Mouse (Mus musculus) kidney, embryonic 15.5 days (tissue): ENCODE measurements around the gene Gm21969. TPM values are rescaled to one million over a fixed set of nuclear protein-coding genes. Genes with fewer than 3 reads are reported as not detected.
A peak's percentile ranks its signal among the peaks of the same experiment; 100 is the strongest.

ENCODE experiments used
- ATAC-seq: fragments of 200-750 bp; cut with Nextera tagmentation; replicated peaks from 2 replicates; pipeline ENCODE4 v1.8.0; 2017; ENCODE audit warnings: moderate TSS enrichment; ENCODE audit not compliant: low FRiP score
- H3K27ac ChIP-seq: fragments of 300-500 bp; sonication (generic); 2 replicates; pipeline ENCODE4 v1.5.1; 2015; ENCODE audit warnings: mild to moderate bottlenecking, inconsistent platforms
- H3K27me3 ChIP-seq: fragments of 300-500 bp; sonication (generic); 2 replicates; pipeline ENCODE4 v1.6.1; 2015; ENCODE audit warnings: inconsistent platforms
- H3K36me3 ChIP-seq: fragments of 300-500 bp; sonication (generic); 2 replicates; pipeline ENCODE4 v1.6.1; 2015; ENCODE audit warnings: inconsistent platforms
- H3K4me1 ChIP-seq: fragments of 300-500 bp; sonication (generic); 2 replicates; pipeline ENCODE4 v1.6.1; 2015; ENCODE audit warnings: inconsistent platforms
- H3K4me2 ChIP-seq: fragments of 300-500 bp; sonication (generic); 2 replicates; pipeline ENCODE4 v1.6.1; 2015; ENCODE audit warnings: moderate library complexity, mild to moderate bottlenecking, inconsistent platforms
- H3K4me3 ChIP-seq: fragments of 300-500 bp; sonication (generic); replicated peaks from 2 replicates; pipeline ENCODE4 v1.5.1; 2015; ENCODE audit warnings: mild to moderate bottlenecking, inconsistent platforms
- H3K9ac ChIP-seq: fragments of 300-500 bp; sonication (generic); 2 replicates; pipeline ENCODE4 v1.6.1; 2015; ENCODE audit warnings: mild to moderate bottlenecking, inconsistent platforms
- H3K9me3 ChIP-seq: fragments of 300-500 bp; sonication (generic); replicated peaks from 2 replicates; pipeline ENCODE4 v1.6.1; 2016; ENCODE audit warnings: inconsistent platforms
- WGBS: fragments of 180-500 bp; shearing (Covaris S2); methylation state at CpG from one replicate; pipeline ENCODE4 v1.1.7; 2015; ENCODE audit warnings: mixed read lengths; 5-methylcytosine and 5-hydroxymethylcytosine counted together
- polyA plus RNA-seq: library from polyadenylated mRNA; unstranded; fragments of >200 nt; fragmentation: Nextera tagmentation; extraction: Ambion mirVana; gene quantifications from 2 replicates; pipeline ENCODE4 v1.2.1, GENCODE M21; 2015

Gene Gm21969
- polyA plus RNA-seq, 1 experiment from 2014 or later: not detected

DNA sequence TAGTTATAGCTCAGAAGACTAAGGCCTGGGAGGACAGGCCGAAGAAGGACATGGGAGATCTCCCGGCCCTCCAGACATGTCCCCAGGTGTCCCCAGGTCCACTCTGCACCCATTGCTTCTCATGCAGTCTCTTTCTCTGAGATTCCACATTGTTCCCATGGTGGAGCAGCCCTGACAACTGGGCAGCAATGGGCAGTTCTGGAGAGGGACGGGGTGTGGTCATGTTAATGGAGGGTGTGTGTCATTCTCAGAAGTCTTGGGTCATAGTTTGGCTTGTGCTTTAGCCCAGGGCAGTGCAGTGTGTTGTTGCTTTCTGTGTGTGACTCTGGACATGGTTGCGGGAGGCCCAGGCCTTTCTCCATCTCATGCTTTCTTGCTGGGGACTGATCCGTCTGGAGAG lies 3.7 kb downstream of the Gm21969 start:
- Histone ChIP-seq H3K9ac (no peak overlapping the region), H3K4me1 (peaks cover 23% of the 10 kb centered on the region), H3K36me3 (peaks cover 63% of the 10 kb centered on the region), H3K4me3 (no peak overlapping the region), H3K27me3 (no peaks in the 10 kb centered on the region), H3K27ac (no peak overlapping the region), H3K4me2 (no peak overlapping the region), H3K9me3 (no peaks in the 10 kb centered on the region)
- WGBS: 91% methylated on average over 5 of the region's 5 CpGs
- no peak for ATAC-seq

DNA sequence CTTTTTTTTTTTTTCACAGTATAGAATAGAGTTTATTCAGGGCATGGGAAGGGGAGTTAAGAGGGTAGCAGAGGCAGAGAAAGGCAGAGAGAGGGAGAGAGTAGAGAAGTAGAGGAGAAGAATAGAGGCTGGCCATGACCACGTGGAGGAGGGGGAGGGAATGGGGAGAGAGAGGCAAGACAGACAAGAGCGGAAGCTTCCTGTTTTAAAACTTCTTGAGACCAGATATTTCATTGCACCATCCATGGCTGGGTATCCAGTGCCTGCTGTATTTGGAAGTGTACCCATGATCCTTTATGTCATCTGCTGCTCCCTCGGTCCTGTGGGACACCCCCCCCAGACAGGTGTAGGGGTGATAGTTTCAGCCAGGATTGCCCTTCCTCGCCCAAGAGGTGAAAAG lies 6.0 kb downstream of the Gm21969 start:
- no peak overlapping the region for H3K27ac ChIP-seq
- H3K27me3 ChIP-seq: no peaks in the 10 kb centered on the region
- peaks cover 80% of the 10 kb centered on the region for H3K36me3 ChIP-seq
- H3K4me1 ChIP-seq: peaks cover 7% of the 10 kb centered on the region
- no peaks in the 10 kb centered on the region for H3K9me3 ChIP-seq
- ATAC-seq: no peak
- no peak overlapping the region for H3K4me2 ChIP-seq
- WGBS: 69% methylated on average over 4 of the region's 4 CpGs
- no peak overlapping the region for H3K9ac ChIP-seq
- no peak overlapping the region for H3K4me3 ChIP-seq

DNA sequence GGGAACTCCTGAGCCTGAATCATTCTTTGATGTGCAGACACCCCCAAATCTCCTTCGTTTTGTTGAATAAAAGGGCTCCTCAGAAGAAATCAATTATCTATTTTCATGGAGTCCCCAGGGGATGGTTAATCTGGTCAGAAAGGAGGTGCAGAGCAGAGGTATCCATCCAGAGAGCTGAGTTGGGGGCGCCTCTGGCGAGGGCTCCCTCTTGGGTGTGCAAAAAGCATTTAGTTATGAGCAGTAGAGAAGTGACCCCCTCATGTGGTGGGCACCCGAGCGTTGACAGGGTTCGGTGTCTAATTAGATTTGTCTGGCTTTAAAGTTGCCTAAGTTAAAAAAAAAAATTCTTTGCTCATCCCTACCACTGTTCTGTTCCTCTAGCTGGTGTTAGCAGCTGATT lies 8.0 kb downstream of the Gm21969 start:
- no peak; the same call in 1 of the 2 replicates for ATAC-seq
- H3K9ac ChIP-seq: no peak overlapping the region
- no peak overlapping the region for H3K4me3 ChIP-seq
- H3K9me3 ChIP-seq: no peaks in the 10 kb centered on the region
- WGBS: 60% methylated on average over 6 of the region's 6 CpGs
- H3K4me2 ChIP-seq: no peak overlapping the region
- H3K4me1 ChIP-seq: peaks cover 20% of the 10 kb centered on the region
- peaks cover 77% of the 10 kb centered on the region for H3K36me3 ChIP-seq
- H3K27ac ChIP-seq: peak overlapping the region; percentile 75
- no peaks in the 10 kb centered on the region for H3K27me3 ChIP-seq

DNA sequence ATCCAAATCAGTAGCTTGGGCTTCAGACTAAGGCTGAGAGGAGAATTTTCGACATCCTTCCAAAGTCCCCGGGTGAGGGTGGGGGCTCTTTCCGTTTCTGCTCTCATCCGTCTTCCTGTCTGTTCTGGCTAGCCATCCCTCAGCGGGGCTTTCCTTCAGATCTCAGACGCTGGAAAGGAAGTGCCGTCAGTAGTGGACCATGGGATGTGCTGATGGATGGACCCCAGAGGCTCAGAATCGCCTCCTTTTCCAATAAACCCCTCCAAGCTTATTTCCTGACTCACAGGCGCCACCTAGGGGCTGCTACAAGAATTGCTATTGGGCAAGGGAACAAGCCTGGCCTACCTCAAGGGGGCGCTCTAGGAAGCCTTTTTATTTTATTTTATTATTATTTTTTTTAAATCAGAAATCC lies 8.6 kb downstream of the Gm21969 start:
- Histone ChIP-seq H3K27ac (peak overlapping the region; percentile 75), H3K36me3 (peaks cover 71% of the 10 kb centered on the region), H3K4me2 (peak overlapping the region; percentile 54), H3K4me3 (peak overlapping the region; percentile 11; the same call in 1 of the 2 replicates), H3K9me3 (no peaks in the 10 kb centered on the region), H3K27me3 (no peaks in the 10 kb centered on the region), H3K4me1 (peaks cover 26% of the 10 kb centered on the region), H3K9ac (no peak overlapping the region)
- 2% methylated on average over 10 of the region's 10 CpGs for WGBS
- ATAC-seq: peak; percentile 65

DNA sequence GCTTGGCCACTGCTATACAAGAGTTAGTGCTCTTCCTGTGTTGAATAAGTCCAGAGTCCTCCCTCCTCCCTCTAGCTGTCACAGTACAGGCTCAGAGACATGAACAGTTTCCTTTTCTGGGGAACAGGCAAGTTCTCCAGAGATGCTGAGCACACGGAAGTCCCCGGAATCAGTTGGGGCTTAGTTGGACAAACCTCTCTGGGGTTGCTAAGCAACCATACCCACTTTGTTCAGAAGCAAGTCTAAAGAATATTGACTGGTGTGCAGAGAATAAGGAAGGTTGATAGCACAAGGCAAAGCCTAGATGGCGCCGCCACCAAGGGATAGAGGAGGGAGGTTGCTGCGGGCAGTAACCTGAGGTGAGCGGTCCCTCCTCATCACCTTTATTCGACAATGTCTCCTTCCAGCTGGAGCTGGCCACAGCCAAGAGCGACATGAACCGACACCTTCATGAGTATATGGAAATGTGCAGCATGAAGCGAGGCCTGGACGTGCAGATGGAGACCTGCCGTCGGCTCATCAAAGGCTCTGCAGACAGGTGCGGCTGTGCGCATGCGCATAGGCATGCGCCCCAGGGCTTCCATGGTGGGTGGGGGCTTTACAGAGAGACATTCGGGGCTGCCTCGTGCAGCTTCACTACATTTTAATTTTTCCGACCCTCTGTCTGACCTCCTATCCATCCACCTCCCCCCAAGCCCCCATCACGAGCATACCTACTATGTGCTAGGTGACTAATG lies 11.7 kb downstream of the Gm21969 start:
- WGBS: 93% methylated on average over 21 of the region's 21 CpGs

DNA sequence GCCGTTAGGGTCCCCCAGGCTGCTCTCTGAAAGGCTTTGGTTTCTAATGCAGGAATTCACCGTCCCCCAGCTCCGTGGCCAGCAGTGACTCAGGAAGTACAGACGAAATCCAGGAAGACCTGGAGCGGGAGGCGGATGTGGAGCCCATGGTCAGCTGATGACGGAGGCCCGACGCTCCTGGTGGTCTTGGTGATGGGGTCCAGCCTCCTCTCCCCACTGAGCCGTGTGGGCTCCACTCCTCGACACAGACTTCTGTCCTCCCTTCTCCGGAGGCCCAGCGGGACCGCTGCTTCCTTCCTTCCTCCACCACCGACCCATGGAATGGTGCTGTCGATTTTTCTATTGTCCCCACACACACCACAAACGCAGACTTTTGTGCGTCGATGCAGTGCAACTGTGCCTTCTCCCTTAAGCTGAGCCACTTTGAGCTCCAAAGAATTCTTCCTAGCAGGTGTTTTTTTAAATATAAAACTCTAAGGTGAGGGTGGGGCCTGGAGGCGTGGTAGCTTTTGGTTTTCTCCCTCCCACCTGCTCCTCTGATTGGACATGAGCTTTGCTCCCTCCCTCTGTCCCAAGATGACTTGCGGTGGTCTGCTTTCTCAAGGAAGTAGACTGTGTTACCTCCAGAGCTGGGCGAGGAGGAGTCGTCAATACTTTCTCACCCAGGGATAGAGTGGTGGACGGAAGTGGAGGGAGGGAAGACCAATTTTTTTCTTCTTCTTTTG lies 13.5 kb downstream of the Gm21969 start:
- H3K4me2 ChIP-seq: peak overlapping the region; percentile 67
- peaks cover 38% of the 10 kb centered on the region for H3K36me3 ChIP-seq
- no peaks in the 10 kb centered on the region for H3K9me3 ChIP-seq
- peak overlapping the region; percentile 87 for H3K27ac ChIP-seq
- H3K4me1 ChIP-seq: peaks cover 31% of the 10 kb centered on the region
- H3K9ac ChIP-seq: peak overlapping the region; percentile 51
- ATAC-seq: peak; percentile 83
- 11% methylated on average over 24 of the region's 24 CpGs for WGBS
- no peaks in the 10 kb centered on the region for H3K27me3 ChIP-seq
- peak overlapping the region; percentile 49 for H3K4me3 ChIP-seq

More for the DNA sequence above, 11.7 kb downstream of the Gm21969 start:
- Histone ChIP-seq H3K36me3 (peaks cover 45% of the 10 kb centered on the region), H3K4me1 (peaks cover 36% of the 10 kb centered on the region), H3K27me3 (no peaks in the 10 kb centered on the region), H3K27ac (no peak overlapping the region), H3K9ac (no peak overlapping the region), H3K4me3 (no peak overlapping the region), H3K9me3 (no peaks in the 10 kb centered on the region), H3K4me2 (no peak overlapping the region)
- no peak for ATAC-seq

DNA sequence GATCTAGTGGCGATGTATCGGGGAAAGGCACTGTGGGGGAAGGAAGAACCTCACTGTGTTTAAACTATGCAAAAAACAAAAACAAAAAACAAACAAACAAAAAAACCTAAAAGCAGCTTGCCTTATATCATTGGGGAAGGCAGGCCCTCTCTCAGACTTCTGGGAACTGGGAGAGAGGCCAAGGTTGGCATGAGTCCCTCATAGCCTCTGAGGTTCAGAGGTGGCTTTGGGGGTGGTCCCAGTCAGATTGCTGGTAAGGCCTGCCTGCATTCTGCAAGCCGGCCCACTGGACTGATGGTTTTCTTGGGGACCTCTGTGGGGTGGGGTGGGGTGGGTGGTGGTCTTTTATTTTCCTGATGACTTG lies 14.0 kb downstream of the Gm21969 start:
- H3K9ac ChIP-seq: no peak overlapping the region
- H3K4me1 ChIP-seq: peaks cover 34% of the 10 kb centered on the region
- WGBS: 54% methylated on average over 3 of the region's 3 CpGs
- H3K4me3 ChIP-seq: peak overlapping the region; percentile 49
- H3K27ac ChIP-seq: peak overlapping the region; percentile 87
- no peaks in the 10 kb centered on the region for H3K27me3 ChIP-seq
- peaks cover 38% of the 10 kb centered on the region for H3K36me3 ChIP-seq
- no peak for ATAC-seq
- peak overlapping the region; percentile 67 for H3K4me2 ChIP-seq
- no peaks in the 10 kb centered on the region for H3K9me3 ChIP-seq

DNA sequence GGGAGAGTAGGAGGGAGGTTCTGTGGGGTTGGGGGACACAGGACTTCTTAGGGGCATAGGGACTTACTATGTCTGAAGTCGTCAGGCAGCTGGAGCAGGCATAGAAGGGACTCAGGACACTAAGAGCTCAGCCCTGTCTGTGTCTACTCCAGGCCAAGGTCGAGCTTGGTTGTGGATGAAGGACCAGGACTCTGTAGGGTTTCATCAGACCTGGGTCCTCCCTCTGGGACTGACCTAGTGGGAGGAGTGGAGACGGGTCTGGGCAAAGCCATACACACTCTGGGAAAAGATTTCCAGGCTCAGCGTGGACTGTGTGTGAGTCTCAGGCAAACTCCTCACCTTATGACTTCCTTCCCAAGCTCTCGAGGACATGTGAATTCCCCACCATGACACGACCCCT lies 16.8 kb downstream of the Gm21969 start:
- no peak overlapping the region for H3K4me3 ChIP-seq
- WGBS: 77% methylated on average over 6 of the region's 6 CpGs

DNA sequence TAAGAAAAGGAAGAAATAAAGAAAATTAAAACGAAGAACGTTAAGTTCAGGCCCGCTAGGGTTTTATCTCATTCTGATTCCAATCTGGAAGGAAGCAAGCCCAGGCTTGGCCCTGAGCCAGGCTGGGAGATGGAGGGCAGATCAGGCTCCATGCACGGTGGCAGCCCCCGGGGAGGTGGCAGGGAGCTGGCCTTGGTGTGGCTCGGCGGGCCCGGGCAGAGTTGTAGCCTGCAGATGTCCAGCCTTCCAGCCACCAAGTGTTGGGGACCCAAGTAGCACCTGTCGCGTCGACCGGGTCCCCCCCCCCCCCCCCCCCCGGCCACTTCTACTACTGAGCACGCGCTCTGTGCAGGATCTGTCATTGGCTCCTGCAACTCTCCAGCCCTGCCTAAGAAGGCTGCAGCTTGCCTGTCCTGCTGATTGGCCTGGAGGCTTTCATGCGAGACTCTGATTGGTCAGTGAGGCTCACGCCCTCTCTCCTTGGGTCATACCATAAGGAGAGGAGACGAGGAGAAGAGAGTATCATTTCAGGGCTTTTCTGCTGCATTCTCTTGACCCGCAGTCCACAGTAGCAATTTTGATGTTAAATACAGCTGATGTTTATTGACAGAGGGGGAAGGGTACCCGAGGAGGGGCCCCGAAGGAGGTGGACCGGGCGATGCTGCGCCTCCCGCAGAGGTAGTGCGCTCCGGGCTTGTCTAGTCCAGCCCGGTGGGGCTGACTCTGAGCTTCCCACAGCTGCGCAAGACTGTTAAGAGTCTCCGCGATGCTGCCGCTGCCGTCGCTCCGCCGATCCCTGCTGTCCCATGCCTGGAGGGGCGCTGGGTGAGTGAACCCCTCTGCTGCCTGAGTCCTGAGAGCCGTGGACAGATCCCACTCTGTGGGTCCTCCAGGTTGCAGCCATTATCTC lies 19.6 kb downstream of the Gm21969 start, which contains the start of gene Aldh4a1:
Gene Aldh4a1, plus strand, starts transcription at position 494 of the 910 bp plus-strand sequence.
- H3K27ac ChIP-seq: peak within 1 kb of the TSS; percentile 91
- H3K9me3 ChIP-seq: no peaks in the 10 kb centered on the region
- H3K4me3 ChIP-seq: peak within 1 kb of the TSS; percentile 84
- under 1% methylated on average over 38 of the region's 38 CpGs for WGBS
- H3K36me3 ChIP-seq: 0 out of 2 replicates have a peak, but pooled peaks cover 4% of the 10 kb centered on the region
- H3K4me1 ChIP-seq: peaks cover 33% of the 10 kb centered on the region
- no peaks in the 10 kb centered on the region for H3K27me3 ChIP-seq
- peak within 1 kb of the TSS; percentile 77 for H3K4me2 ChIP-seq
- peak within 1 kb of the TSS; percentile 73 for H3K9ac ChIP-seq
- ATAC-seq: peak; percentile 99

More for the DNA sequence above, 16.8 kb downstream of the Gm21969 start:
- Histone ChIP-seq H3K9me3 (no peaks in the 10 kb centered on the region), H3K9ac (no peak overlapping the region), H3K27me3 (no peaks in the 10 kb centered on the region), H3K27ac (no peak overlapping the region), H3K4me1 (peaks cover 52% of the 10 kb centered on the region), H3K36me3 (peaks cover 13% of the 10 kb centered on the region), H3K4me2 (no peak overlapping the region)
- no peak for ATAC-seq

DNA sequence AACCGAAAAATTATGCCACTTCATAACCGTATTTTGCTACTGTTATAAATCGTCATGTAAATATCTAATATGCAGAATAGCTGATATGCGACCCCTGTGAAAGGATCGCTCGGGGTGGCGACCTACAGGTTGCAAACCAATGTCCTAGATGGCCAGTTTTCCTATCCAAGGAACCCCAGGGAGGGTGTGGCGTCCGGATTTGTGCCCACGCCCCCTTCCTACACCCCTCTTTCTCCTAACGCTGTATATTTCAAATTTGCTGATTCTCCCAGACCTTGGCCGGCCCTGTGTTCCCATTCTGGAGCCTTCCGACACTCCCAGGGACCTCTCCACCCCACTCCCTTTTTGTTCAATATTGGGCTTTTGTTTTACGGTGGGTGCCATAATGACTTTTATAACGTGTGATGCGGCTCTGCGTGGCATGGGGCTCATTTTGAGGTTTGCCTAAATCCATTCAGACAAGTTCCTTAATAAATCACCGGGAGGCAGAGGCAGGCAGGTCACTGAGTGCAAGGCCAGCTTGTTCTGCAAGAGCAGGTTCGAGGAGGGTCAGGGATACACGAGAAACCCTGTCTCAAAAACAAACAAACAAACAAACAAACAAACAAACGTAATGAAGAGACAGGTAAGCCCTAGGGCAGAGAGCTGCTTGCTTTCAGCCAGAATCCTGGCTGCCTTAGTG lies 20.6 kb downstream of the Gm21969 start:
- no peaks in the 10 kb centered on the region for H3K27me3 ChIP-seq
- no peaks in the 10 kb centered on the region for H3K9me3 ChIP-seq
- H3K36me3 ChIP-seq: 0 out of 2 replicates have a peak, but pooled peaks cover under 1% of the 10 kb centered on the region
- H3K4me2 ChIP-seq: peak overlapping the region; percentile 77
- peak overlapping the region; percentile 91 for H3K27ac ChIP-seq
- peak overlapping the region; percentile 73 for H3K9ac ChIP-seq
- WGBS: 13% methylated on average over 21 of the region's 21 CpGs
- H3K4me3 ChIP-seq: peak overlapping the region; percentile 84
- peaks cover 33% of the 10 kb centered on the region for H3K4me1 ChIP-seq
- ATAC-seq: no peak

DNA sequence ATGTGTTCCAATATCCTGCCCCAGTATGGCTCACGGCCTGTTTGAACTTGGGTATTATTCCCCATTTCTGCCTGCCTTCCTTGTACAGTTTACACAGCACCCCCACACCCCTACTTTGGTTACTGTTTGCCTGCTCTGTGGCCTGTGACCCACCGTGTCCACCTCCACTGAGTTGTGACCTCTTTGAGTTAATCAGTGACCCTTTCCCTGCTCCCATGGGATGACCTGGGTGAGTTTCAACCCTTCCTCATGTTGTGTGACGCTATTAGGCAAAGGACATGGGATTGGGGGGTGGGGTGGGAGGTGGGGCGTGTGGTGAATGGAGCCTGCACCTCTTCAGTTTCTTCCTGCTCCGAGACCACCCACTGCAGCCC lies 21.1 kb downstream of the Gm21969 start:
- 0 out of 2 replicates have a peak overlapping the region, but pooled peaks have one; percentile 14 for H3K9ac ChIP-seq

More for the DNA sequence above, 21.1 kb downstream of the Gm21969 start:
- Histone ChIP-seq H3K27me3 (no peaks in the 10 kb centered on the region), H3K4me3 (peak overlapping the region; percentile 84), H3K4me1 (peaks cover 33% of the 10 kb centered on the region), H3K4me2 (peak overlapping the region; percentile 77), H3K27ac (peak overlapping the region; percentile 91), H3K36me3 (no peaks in the 10 kb centered on the region), H3K9me3 (no peaks in the 10 kb centered on the region)
- ATAC-seq: peak; percentile 13; the same call in 1 of the 2 replicates
- 32% methylated on average over 5 of the region's 5 CpGs for WGBS
